Mouse (Mus musculus): Measurements from ENCODE around the gene Epb41l2.
A peak's percentile ranks its signal among the peaks of the same experiment; 100 is the strongest.

The Epb41l2 gene

DNA sequence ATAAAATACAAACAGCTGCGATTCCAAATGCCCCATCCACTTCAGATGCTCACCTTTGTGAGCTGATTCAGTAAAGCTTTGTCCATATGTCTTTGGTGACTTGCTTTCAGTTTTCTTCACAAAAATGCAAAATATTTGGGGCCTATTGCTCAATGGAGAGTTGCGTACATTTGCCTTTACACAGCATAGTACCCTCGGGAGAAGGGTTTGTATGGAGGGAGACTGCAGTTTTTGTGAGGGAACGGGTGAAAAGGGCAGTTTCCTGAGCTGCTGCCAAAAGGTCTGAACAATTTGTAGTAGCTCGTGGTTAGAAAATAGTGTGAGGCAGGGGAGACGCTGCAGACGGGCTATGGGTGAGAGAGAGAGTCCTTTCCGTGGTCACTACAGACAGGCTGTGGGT, 40.5 kb downstream of the Epb41l2 start:
- no peak for DNase-seq (ENCODE audit: low read depth, low spot score)

DNA sequence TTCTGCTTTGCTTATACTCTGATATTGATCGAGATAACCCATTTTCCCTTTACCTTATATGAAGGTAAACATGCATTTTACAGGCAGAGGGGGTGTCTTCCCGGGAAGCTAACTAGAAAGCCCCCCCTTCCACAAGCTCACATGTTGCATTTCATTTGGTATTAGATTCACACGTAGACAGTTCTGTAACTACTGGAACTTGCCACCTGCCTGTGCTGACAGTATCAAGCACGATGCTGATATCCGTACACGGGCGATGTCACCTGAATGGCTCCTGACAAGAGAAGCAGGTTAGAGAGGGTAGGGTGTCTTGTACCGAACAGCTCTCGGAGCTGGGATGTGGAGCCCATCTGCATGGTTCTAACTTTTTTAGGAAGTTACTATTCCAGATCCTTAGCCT, 41.0 kb downstream of the Epb41l2 start:
- DNase-seq (ENCODE audit: low read depth, low spot score) = no peak

DNA sequence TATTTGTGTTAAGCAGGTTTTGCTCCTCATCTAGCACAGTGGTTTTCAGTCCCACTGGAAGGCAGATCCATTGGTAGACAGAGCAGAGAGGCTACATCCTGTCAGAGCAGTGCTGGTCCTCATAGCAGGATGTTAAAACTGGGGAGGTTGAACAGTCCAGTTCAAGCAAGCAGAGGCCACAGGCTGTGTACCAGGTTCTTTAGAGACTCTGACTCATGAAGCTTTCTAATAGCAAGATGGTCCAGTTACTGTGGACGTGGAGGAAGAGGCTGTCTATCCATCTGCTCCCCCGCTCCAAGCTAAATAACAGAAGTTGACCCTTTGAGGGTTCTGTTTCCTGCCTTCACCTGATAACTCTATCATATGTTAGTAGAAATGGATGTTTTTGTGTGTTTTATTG, 41.8 kb downstream of the Epb41l2 start:
- no peak for DNase-seq (ENCODE audit: low read depth, low spot score)

DNA sequence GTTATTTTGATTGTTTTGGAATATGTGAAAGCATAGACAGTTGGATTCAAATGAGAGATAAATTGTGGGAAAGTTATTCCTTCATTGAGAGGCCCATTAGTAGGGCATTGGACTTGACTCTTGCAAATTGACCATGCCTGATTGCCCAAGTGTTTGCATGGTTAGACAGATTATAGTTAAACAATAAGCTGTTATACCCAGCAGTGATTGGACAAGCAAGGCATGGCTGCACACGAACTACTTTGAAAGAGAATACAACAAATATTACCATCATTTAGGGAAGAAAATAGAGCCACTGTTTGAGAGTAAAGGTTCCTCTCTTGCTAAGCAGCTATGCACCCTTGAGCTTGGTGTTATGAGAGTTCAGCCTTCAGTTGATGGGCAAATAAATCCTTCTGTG, 43.3 kb downstream of the Epb41l2 start:
- no peak for DNase-seq (ENCODE audit: low read depth, low spot score)

DNA sequence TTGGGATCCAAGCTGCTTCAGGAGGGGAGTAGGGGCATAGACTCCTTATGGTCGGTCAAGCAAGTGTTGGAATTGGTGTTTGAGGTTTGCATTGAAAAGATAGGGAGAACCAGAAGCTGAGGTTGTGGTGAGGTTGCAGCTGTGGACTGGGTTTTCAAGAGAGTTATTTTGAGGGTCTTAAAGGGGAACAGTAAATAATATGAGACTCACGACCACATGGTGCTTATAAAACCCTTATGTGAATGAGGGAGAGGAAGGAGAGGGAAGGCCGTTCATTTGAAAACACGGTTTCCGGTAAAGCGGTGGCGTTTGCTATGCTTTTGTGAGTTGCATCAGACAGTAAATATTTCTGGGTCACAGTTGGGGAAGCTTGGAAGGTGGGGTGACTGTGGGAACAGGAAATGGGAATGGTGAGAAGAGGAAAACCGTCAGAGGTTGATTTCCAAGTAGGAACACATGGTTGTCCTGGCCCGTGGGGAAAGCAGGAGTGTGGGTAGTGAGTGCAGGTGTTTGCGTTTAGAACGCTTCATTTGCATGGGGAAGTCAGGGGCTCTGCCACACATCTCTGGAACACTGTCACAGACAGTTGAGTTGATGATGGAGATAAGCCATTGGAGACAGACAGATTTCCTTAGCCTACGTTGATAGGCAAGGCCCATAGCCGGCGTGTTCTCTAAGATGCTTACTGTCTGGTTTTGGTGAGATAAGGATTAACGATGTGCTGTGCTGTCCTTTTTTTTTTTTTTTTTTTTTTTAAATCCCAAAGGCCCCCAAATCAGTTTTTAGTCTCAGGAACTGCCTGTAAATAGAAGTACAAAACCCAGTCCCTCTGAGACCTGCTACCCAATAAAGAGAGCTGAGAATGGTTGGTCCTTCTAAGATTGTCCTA, 44.5 kb downstream of the Epb41l2 start:
- DNase-seq (ENCODE audit: low read depth, low spot score) = no peak

DNA sequence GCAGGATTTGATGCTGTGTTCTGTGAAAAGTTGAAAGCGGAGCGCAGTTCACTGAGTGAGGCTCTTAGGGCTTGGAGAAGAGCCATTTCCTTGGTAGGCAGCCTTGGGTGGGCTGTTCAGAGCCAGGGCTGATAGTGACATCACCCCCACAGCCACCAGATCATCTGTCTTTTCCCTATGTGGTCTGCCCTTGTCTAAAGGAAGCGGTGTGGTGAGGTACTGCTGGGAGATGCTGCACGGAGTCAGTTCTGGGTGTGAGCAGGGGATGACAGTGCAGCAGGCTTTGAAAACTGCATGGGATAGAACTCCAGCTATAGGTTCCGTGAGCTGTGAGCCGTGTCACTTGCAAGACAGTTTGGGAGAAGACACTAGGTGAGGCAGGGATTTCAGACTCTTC, 45.1 kb downstream of the Epb41l2 start:
- DNase-seq (ENCODE audit: low read depth, low spot score) = no peak

DNA sequence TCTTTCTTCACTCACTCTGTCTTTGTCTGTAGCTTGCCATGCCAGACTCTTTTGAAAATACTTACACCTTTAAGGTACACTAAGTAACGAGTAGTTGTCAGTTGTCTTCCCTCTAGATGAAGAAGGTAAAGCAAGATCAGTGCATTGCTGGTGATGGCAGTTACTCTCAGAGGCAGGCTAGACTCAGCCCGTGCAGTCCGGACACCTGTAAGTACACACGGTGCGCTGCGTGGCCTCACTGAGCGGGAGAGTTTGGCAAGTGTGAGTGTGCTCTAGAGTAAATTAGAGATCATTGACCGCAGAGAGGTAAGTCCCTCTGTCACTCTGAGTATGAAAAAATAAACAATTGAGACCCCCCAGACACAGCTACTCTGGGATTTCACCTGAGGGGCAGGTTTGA, 46.0 kb downstream of the Epb41l2 start:
- DNase-seq (ENCODE audit: low read depth, low spot score) = no peak

DNA sequence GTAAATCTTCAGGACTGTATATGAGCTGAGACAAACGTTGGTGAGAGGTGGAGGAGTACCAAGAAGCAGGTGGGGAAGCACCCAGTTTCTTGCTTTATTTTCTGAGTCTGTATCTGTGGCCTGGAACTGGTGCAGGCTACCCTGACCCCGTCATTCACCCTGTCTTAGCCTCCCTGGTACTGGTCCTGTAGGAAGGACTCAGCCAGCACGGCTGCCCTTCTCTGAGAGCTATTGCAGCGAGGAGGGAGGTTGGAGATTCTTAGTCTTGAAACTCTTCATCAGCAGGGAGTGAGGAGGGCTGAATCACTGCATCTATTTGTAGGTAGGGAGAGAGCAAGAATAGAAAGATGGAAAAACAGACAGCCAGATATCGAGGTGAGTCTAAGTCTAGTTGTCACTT, 47.1 kb downstream of the Epb41l2 start:
- DNase-seq (ENCODE audit: low read depth, low spot score) = no peak

DNA sequence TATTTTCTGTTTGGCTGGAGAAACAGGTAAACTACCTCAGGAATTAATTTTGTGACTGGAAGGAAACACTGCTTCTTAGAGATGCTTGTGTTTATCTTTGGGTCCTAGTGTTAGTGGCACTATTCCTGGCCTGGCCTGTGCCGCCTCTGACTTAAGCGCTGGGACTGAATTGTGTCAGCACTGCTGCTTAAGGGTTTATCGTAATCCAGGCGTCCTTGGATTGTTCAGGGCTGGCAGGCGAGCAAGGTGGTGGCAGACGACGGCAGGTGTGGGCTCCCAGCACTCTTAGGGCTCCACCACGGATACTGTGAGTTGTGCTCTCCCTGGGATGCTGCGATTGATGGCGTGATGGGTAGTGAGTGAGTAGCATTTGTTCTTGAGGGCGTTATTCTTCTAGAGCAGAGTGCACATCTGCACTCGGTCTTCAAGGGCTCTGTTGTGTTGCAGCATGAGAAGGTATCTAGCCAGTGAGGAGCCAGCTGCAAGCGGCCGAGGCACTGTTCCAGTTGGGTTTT, 48.6 kb downstream of the Epb41l2 start:
- no peak for DNase-seq (ENCODE audit: low read depth, low spot score)

DNA sequence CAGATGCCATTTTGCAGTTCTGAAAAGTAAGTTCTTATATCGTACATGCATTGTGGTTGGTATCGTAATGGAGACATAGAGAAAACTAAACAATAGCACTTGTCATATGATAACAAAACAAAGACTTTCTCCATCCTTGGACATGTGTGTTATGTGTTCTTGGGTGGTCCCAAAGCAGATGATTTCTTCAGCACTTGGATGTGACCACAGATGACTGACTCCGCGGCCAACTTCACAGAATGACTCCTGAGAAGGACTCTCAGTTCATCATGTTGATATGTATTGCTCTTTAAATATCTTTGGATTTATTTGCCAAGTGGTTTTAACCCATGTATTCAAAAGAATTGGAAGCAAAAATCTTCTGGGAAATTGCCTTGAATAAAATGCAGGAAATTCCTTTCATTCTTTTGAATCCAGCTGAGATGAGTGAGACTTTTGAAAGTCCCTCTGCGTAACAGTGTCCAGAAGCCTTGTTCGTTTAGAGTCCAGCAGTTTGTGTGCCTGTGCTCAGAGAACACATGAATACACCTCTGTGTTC, 52.3 kb downstream of the Epb41l2 start:
- DNase-seq (ENCODE audit: low read depth, low spot score) = no peak

DNA sequence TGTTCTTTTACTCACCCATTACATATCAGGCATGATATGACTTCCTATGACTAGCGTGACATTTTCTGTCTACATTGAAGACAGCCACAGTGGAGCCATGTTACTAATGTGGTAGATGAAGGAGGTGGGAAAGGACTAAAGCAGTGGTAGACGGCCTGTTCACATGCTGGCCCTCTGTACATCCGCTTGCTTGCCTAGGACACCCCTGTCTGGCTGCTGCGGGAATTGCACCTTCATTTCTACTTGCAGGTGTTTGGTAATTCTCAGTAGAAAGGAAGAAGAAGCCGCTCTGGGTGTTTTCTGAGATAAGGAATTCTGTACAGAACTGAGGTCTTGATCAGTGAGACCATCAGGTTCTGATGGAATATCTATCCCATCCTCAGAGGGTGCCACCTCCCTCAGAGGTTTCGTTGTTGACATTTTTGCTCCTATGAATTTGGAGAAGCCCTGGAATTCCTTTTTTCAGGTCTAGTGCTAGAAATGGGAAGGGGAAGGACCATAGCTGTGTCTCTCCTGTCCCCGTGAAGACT, 55.7 kb downstream of the Epb41l2 start:
- no peak for DNase-seq (ENCODE audit: low read depth, low spot score)

DNA sequence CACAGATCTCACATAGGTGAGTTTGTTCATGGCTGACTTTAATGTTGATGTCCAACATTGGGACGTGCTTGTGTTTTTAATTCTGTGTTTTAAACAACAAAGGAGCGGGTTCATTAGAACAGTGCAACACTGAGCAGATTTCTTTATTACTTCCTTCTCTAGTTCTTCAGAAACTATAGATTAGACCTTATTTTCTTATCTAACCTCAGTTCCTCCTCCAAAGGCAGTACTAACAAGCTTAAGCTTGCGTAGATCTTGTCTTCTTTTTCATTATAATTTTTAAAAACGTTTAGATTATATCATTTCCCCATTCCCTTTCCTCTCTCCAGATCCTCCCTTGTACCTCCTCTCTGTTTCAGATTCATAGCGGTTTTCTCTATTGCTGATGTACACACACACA, 57.1 kb downstream of the Epb41l2 start:
- no peak for DNase-seq (ENCODE audit: low read depth, low spot score)

DNA sequence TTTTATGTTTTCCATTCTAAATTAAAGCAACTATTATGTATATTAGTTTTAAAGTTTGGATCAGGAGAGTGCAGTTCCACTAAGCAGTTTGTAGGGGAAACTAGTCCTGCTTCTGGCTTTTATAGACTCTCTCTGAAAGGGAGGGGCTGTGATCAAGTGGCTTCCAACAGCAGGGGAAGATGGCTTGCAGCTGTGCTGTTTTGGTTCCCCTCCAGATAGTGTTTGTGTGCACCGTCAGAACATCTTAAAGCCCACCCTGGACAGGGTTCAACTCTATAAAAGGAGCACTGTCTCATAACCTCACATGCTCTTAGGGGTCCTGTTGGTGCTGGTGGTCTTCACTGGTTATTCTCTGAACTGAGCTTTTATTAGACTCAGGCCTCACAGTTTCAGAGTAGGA, 66.5 kb downstream of the Epb41l2 start:
- no peak for DNase-seq (ENCODE audit: low read depth, low spot score)

DNA sequence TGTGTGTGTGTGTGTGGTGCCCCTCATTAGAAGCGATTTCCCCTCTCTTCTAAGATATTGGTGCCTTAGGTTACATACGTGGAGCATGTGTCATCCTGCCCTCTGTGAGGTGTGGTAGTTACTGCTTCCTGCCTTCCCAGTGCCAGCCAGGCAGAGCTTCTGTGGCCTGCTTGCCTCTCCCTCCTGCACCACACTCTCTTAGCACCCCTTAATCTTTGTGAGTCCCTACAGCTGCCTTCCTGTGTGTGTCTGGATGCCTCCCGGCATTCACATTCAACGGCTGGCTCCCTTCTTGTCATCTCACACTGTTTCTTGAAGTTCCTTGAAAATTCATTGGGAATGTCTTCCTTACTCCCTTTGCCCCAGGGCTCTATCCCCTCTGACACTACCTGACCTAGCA, 67.2 kb downstream of the Epb41l2 start:
- no peak for DNase-seq (ENCODE audit: low read depth, low spot score)

DNA sequence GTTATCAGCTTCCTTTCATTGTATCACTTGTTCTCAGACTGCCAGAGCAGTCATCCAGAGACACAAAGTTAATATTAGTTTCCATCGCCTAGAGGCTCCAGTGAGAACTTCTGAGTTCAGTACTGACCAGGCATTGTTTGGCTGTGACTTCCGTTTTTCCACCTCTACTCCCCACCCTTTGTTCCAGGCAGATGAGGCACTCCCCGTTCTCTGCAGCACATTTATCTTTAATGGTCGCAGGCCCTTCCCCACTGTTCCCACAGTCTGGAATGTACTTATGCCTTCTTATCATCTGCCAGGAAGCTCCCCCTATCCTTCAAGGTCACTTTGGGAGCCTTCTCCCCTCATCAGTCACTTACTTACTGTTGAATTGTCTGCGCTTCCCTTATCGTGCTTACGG, 67.9 kb downstream of the Epb41l2 start:
- no peak for DNase-seq (ENCODE audit: low read depth, low spot score)

DNA sequence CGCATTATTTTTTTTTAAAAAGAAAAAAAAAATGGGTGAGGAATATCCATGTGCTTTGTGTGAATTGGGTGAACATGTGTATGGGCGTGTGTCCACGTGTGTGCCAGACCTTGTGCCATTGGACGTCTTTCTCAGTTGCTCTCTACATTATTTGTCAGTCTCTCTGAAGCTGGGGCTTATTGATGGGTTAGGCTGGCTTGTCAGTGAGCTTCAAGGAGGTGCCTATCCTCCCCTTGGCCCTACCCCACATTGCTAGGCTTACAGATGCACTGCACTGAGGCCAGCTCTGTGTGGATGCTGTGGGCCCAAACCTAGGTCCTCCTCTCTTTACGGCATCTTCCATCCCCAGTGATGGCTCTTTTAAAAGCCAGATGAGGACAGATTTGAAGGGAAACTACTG, 69.1 kb downstream of the Epb41l2 start:
- DNase-seq (ENCODE audit: low read depth, low spot score) = no peak

DNA sequence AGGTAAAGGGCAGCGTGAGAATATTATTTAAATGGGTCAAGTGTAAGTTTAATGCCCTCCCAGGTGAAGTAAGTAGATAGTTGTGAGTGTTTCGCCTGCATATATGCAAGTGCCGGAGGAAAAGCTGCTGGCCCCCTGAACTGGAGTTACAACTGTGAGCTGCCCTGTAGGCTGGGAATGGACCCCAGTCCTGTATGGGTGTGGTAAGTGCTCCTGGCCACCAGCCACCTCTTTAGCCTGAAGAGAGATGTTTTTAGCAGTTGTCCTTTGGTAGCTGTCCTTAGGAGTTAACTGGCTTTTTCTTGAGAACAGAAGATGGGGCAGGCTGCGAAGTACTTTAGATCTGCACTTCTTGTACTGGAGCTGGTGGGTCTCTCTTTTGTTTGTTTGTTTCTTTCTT, 69.7 kb downstream of the Epb41l2 start:
- DNase-seq (ENCODE audit: low read depth, low spot score) = no peak

DNA sequence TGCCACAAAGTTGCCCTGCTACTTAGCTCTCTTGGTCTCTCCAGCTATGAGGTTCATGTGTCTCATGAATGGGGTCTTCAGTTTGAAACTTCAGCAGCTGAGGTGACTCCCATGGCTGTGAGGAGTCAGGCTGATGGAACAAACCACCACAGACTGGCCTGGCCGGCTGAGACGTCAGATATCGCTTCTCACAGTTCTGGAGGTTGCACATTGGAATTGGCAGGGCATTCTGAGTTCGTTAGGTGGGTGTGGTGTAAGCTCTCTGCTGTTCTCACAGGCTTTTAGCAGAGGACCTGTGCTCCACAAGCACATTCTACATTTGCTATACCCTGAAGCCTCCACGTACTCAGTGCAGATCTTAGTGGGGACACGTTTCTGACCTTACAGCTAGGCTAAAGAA, 71.3 kb downstream of the Epb41l2 start:
- no peak for DNase-seq (ENCODE audit: low read depth, low spot score)

DNA sequence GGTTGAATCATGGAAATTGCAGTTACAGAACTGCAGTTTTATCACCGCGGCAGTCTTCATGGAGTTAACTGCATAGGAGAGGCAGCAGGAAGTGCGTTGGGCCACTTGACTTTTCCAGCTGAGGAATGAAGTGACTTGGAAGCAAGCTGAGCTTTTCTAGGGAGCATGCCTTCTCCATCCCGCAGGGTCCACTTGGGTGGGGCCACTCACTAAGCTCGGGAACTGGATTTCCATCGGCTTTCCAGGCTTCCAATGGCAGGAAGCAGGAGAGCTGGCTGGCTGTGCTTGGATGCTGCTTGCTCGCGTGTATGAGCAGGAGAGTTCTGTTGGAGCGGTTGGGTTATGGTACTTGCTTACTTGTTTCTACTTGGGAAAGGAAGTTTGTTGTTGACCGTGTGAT, 72.8 kb downstream of the Epb41l2 start:
- peak; percentile 84 for DNase-seq (ENCODE audit: low read depth, low spot score)

DNA sequence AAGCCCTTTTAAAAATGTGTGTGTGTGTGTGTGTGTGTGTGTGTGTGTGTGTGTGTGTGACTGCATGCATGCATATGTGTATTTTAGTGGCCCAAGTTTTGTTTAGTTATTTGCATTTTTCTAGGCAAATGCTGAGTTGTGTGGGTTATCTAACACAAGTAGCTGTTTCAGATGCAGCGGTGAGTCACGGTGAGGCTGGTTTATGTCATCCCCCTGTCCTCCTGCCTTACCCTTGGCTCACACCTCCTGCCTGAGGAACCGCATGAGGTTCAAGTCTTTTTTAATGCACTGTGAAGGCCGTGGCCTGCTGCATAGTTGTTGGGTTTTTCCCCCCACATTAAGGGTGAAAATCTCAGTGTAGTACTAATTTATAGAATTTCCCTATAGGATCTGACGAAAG, 73.3 kb downstream of the Epb41l2 start:
- no peak for DNase-seq (ENCODE audit: low read depth, low spot score)

DNA sequence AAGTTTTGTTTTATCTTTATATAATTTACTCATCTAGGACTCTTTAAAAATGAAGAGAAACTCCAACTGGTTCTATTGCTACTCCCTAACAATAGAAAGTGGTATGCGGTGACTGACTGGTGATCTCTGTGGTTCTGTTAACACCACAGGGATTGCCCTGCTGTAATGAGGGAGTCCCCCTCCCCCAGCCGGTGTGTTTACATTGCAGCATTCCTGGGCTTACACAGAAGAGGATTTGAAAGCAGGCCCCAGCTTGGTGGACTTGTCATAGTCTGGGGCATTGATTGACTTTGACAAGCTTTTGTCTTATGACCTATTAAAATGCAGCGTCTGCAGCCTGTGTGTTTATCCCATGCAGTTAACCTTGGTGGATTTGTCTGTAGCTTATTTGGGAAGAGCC, 73.9 kb downstream of the Epb41l2 start:
- no peak for DNase-seq (ENCODE audit: low read depth, low spot score)

DNA sequence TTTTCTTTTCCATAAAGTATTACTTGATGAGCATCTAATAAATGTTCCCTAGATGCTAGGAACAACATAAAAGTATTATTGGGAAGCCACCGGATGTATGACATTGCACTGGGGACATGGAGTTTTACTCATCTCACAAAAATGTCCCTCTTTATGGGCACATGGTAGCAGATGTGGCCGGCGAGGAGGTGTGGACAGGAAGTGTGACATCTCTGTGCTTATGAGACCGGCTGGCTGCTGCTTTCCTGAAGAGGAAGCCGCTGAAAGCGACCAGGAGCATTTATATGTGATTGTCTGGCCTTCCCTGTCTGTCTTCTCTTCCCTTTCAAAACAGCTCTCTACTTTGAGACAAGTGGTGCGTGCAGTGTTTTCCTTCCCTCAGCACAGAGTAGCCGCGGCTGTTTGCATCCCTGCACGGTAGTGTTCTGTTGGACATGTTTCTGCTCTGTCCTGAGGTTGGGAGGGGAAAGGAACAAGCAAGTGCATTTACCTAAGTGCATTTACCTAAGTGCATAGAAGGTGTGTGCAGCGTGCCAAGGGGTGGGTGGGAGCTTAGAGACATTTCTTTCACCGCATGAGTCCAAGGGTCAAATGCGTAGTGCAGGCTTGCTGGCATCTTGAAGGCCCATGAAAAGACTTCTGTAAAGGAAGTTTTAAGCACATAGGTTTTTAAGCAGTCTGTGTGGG, 74.9 kb downstream of the Epb41l2 start:
- DNase-seq (ENCODE audit: low read depth, low spot score) = no peak
